Mouse (Mus musculus): ENCODE results near the gene Ubqln1. TPM values are rescaled to one million over a fixed set of nuclear protein-coding genes. Genes with fewer than 3 reads are reported as not detected.

Ubqln1 gene
- total RNA-seq (2023): 10 to 100 TPM; 41.6 to 46.5 TPM

GRCm38 (mm10) chr13:58215592-58216341, at the start of gene Ubqln1:
Ubqln1 (minus strand) TSS chr13:58215653.

GRCm38 (mm10) chr13:58157447-58158098, 57.9 kb downstream of the Ubqln1 start, which contains the start of gene Idnk:
Idnk (plus strand) TSS chr13:58157649.

GRCm38 (mm10) chr13:58128396-58128767, 87.1 kb downstream of the Ubqln1 start, which contains the start of gene Hnrnpa0:
Hnrnpa0 (minus strand) TSS chr13:58128556.

Other genes with a start within 250 kb of the Ubqln1 start
- under 1 TPM; 0.22 to 0.29 TPM for gene Klhl3, start 102.1 kb downstream of the Ubqln1 start, total RNA-seq (2023)
- gene Hnrnpa0, start 87.1 kb downstream of the Ubqln1 start, total RNA-seq (2023): 10 to 100 TPM; 73.5 to 80.3 TPM
- 10 to 100 TPM; 31.0 to 42.8 TPM for gene Idnk, start 58.0 kb downstream of the Ubqln1 start, total RNA-seq (2023)
- gene Gkap1, start 60.0 kb upstream of the Ubqln1 start, total RNA-seq (2023): 1 to 10 TPM; 3.6 to 3.9 TPM
- gene Kif27, start 143.5 kb upstream of the Ubqln1 start, total RNA-seq (2023): under 1 TPM in 1 of 2 experiments, not detected in 1; 0.09 TPM
- gene 2210016F16Rik, start 169.6 kb upstream of the Ubqln1 start, total RNA-seq (2023): 1 to 10 TPM; 7.6 to 8.6 TPM
- 10 to 100 TPM; 18.0 to 20.3 TPM for gene Rmi1, start 186.6 kb upstream of the Ubqln1 start, total RNA-seq (2023)
- gene Hnrnpk, start 187.7 kb upstream of the Ubqln1 start, total RNA-seq (2023): 100 to 1,000 TPM; 718 to 831 TPM